Mouse (Mus musculus) inflammation-experienced regulatory T-cells, adult 6 months (primary cell): ENCODE data around the gene Aldh3b3. TPM values are rescaled to one million over a fixed set of nuclear protein-coding genes. Genes with fewer than 3 reads are reported as not detected.

Experiments
- ATAC-seq: one replicate; pipeline ENCODE4 v1.8.0; 2017
- polyA plus RNA-seq, 3 experiments: library from polyadenylated mRNA; unstranded; fragments of 100-300 nt; shearing (Covaris generic); gene quantifications; one replicate each; pipeline ENCODE4 v1.2.1; 2017

The Aldh3b3 gene
- polyA plus RNA-seq, 3 experiments from 2014 or later: not detected

DNA sequence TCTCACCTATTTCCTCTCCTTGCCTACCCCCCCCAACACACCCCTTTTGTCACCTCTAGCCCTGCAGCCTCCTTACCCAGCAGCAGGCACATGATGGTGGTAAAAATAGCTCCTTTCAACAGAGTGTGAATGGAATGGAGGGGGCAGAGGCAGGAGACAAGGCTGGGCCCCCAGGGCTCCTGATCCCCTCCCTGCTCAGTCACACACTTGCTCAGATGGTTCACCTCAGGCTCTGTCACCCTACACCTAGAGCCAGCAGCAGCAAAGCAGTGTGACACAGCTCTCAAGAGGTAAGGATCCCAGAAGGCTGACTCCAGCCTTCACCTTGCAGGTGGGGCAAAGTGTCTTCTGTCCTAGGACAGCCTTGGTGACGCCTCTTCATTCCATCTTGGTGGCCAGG lies 44.7 kb downstream of the Aldh3b3 start, which contains the start of gene Doc2g:
Doc2g (plus strand) TSS at position 202 of the 400 bp plus-strand sequence.
- ATAC-seq: no peak

DNA sequence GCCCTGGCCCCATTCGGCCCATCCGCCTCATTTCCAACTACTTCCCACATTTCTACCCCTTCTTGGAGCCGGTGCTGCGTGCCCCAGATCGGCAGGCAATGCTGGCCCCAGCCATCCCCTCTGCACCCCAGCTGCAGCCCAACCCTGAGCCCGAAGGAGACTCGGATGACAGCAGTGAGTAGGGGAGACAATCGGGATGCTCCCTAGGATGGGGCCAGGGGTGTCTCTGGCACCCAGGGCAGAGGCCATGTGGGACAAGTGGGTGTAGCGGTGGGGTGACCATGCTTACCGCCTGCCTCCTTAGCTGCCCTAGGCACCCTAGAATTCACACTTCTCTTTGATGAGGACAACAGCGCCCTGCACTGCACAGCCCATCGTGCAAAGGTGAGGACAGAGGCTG lies 45.2 kb downstream of the Aldh3b3 start:
- no peak for ATAC-seq

DNA sequence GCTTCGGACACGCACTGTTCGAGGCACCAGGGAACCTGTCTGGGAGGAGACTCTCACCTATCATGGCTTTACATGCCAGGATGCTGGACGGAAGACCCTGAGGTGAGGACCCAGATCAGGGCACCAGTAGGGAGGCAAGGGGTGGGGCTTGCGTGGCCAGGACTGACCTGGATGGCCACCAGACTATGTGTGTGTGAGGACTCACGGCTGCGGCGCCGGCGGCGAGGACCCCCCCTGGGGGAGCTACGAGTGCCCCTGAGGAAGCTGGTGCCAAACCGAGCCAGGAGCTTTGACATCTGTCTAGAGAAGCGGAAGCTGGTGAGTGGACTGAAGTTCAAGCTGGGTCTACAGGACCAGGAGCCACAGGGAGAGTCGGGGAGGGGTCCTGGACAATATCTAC lies 45.9 kb downstream of the Aldh3b3 start:
- no peak for ATAC-seq

DNA sequence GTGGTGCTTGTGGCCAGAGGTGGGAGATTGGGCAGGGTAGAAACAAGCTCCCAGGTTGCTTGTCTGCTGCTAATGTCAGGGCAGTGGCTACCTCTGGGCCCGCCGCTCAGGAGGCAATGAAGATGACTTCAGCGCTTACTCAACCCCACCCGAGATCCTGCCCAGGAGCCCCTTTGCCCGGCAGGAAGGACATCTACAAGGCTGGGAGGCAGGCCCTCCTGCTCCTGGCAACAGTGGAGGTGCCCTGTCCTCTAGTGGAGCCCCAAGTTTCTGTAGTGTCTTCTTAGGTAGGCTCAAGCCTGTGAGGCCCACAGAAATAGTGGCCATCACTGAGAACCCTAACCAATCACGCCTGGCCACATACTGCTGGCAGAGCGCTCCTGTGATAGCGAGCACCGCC lies 46.6 kb downstream of the Aldh3b3 start:
- no peak for ATAC-seq

DNA sequence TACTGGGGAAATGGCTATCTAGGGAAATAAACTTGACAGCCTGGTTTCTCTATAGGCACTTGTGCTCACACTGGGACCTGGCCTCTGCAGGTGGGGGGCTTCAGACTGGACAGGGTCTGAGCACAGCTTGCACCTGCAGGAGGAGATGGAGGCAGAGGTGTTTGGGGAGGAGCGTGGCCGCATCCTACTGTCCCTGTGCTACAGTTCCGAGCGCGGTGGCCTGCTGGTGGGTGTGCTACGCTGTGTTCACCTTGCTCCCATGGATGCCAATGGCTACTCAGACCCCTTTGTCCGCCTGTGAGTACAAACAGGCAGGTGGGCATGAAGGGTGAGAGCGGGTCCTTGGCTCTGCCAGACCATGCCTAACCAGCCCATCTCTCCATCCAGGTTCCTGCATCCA lies 47.5 kb downstream of the Aldh3b3 start:
- ATAC-seq: no peak

DNA sequence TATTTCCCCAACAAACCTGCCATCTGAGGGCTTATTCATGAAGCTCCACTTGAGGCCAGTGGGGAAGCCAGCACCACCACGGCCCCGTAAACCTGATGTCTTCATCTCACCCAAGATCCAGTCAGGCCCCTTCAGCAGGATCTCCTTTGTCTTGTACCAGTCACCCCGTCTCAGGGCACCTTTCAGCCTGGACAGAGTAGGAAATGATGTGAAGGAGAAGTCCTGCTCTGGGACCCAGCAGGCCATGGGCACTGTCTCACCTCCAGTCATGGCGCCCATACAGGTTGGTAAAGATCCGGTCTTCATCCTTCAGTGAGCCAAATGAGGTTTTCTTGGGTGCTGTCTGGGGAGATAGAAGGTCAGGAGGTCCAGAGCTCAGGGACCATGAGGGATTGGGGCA lies 52.6 kb downstream of the Aldh3b3 start:
- ATAC-seq: no peak

DNA sequence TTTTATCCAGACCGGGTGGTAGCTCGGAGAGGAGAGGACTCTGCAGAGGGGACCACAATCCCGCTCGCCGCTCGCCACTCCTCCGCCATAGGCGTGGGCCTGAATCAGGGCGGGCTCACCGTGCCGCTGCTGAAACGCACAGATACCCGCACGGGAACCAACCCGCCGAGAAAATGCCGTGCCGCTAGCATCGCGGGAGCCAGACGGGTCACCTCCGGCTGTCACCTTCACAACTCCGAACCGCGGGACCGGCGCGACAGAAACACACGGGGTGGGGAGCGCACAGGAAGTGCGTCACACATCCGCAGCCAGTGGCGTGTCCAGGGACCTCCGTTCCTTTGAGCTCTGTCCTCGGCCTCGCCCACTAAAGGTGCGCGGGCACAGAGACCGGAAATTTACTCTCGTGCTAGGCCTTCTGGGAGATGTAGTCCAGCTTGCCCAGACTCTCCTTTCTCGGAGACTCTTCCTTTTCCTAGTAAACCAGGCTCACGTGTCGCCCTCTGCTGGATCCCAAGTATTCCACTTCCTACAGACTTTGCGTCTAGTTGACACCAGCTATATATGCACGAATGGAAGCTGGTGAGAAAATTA lies 54.1 kb downstream of the Aldh3b3 start, which contains the start of gene Ndufv1:
Ndufv1 (minus strand) TSS at position 375 of the 591 bp plus-strand sequence.
- peak; percentile 99 for ATAC-seq

DNA sequence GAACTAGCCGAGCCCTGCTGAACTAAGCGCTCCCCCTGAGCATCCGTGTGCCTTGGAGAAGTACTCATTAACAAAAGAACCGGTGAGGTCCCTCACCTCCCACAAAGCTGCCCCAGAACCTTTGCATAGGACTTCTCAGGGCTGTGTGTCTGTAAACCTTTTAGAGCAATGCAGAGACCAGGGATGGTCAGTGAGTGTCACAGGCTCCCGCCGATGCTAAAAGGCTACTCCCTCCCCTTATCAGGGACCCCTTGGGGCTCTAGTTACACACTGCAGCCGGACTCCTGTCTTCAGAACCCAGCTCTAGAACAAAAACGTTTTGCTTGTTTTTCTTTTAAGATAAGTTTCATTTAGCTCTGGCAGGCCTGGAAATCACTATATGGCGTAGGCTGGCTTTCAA lies 54.6 kb downstream of the Aldh3b3 start:
- ATAC-seq: no peak

DNA sequence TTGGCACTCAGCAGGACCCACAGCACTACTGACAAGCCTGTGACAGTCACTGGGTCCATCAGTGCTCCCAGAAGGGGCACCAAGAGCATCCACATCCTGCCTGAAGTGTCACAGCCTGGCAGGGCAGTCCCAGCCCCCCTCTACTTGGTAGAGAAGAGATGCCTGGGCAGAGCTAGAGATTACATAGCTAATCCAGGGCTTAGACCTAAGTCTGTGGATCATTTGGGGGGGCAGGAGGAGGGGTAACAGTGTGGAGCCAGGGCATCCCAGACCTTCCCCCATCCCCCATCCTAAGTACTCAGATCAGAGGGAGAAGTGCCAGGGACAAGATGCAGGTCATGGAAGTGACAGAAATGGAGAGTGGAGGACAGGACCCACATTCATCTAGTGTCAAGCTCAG lies 56.4 kb downstream of the Aldh3b3 start:
- ATAC-seq: no peak

DNA sequence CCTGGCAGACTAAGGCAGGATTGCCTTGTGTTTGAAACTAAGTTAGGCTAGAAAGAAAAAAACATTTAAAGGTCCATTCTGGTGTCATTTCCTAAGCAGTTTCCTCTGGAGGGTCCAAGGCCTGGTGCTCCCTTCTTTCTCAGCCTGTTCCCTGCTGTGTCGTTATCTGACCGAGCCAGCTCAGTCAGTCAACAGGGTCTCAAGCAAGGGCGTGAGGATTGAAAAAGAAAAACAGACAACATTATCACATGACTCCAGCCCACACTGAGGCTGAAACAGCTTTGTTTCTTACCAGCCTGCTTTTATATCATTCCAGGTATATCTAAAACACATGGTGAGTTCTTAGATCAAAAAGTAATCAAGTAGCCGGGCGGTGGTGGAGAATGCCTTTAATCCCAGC lies 57.2 kb downstream of the Aldh3b3 start:
- ATAC-seq: no peak

DNA sequence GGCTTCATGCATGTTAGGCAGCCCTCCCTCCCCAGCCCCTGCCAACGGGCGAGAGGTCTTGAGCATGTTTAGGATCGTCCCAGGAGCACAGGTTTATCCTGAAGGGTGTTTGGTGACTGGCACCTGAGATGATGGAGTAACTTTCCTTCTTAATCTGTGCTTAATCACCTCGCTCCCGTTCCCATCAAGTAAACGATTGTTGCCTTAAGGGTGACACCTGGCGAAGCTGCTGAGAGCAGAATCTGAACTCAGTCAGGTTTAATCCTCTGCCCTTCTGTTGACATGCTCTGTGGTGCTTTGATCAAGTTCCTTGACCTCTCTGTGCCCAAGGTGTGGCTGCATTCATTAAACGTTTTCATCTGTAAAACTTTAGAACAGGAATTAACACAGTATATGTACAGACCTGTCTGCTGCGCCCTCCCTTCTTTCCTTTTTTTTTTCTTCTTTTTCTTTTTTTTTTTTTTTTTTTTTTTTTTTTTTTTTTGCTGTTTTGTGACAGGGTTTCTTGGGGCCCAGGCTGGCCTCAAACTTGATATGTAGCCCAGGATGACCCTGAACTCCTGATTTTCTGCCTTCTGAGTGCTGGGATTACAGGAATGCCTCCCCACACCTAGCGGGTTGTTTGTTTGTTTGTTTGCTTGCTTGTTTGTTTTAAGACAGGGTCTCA lies 59.6 kb downstream of the Aldh3b3 start:
- no peak for ATAC-seq

DNA sequence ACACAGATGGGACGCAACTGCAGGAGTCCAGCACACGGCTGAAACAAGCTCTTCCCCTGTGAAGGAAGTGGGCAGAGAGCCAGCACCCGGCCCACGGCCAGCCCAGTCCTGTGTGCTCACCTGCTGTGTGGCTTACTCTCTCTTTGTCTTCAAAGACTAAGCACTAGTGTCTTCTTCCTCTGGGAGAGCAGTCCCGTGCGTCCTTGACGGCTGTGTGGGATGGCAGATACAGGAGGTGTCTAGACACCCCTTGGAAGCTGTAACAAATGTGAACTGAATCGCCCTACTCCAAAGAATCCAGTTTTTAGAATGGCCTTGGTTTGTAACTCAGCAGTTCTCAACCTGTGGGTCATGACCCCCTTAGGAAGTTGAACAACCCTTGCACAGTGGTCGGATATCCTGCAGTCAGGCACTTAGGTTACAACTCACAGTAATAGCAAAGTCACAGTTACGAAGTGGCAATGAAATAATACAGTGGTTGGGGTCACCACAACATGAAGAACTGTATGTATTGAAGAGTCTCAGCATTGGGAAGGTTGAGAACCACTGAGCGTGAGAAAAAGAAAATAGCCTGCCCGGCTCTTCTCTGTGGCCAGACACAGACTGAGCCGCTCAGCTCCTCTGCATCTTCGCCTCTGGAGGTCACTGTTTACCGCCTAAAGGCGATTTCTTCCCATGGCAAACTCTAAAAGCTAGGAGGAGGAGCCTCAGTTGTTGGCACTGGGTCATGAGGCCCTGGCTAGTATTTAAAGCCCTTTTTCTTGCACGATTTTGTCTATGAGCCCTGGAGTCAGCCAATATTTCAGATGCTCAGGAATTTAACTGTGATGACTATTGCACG lies 60.5 kb downstream of the Aldh3b3 start:
- ATAC-seq: peak; percentile 50

Other genes starting within 250 kb of the Aldh3b3 start
- 10 to 100 TPM; 25.1 to 41.5 (median 32.7) TPM for gene Kmt5b, start 191.2 kb upstream of the Aldh3b3 start, polyA plus RNA-seq
- gene Chka, start 106.9 kb upstream of the Aldh3b3 start, polyA plus RNA-seq: 1 to 10 TPM; 1.6 to 4.9 (median 4.3) TPM
- 10 to 100 TPM; 57.2 to 85.0 (median 60.4) TPM for gene Tcirg1, start 51.5 kb upstream of the Aldh3b3 start, polyA plus RNA-seq
- 100 to 1,000 TPM; 219 to 266 (median 256) TPM for gene Ndufs8, start 45.9 kb upstream of the Aldh3b3 start, polyA plus RNA-seq
- gene Aldh3b1, start 28.8 kb upstream of the Aldh3b3 start, polyA plus RNA-seq: under 1 TPM in 1 of 3 experiments, not detected in 2; 0.36 TPM
- gene Unc93b1, start 23.5 kb upstream of the Aldh3b3 start, polyA plus RNA-seq: 10 to 100 TPM; 23.5 to 38.0 (median 26.2) TPM
- not detected for gene Aldh3b2, start 13.7 kb downstream of the Aldh3b3 start, polyA plus RNA-seq
- 1 to 10 TPM in 2 of 3 experiments, under 1 TPM in 1; 0.73 to 2.3 (median 2.2) TPM for gene Acy3, start 27.9 kb downstream of the Aldh3b3 start, polyA plus RNA-seq
- not detected for gene Tbx10, start 34.1 kb downstream of the Aldh3b3 start, polyA plus RNA-seq
- gene Nudt8, start 41.9 kb downstream of the Aldh3b3 start, polyA plus RNA-seq: 10 to 100 TPM; 10.3 to 16.2 (median 15.9) TPM
- gene Gm49405, start 42.0 kb downstream of the Aldh3b3 start, polyA plus RNA-seq: under 1 TPM; 0.16 to 0.99 (median 0.44) TPM
- 1 to 10 TPM in 2 of 3 experiments, under 1 TPM in 1; 0.31 to 2.8 (median 1.6) TPM for gene Doc2g, start 44.7 kb downstream of the Aldh3b3 start, polyA plus RNA-seq
- 100 to 1,000 TPM; 104 to 136 (median 114) TPM for gene Ndufv1, start 54.2 kb downstream of the Aldh3b3 start, polyA plus RNA-seq
- 100 to 1,000 TPM; 417 to 553 (median 508) TPM for gene Gstp1, start 79.3 kb downstream of the Aldh3b3 start, polyA plus RNA-seq
- 10 to 100 TPM in 1 of 3 experiments, 1 to 10 TPM in 1, under 1 TPM in 1; 0.72 to 12.0 (median 5.0) TPM for gene Gstp2, start 87.4 kb downstream of the Aldh3b3 start, polyA plus RNA-seq
- gene Gstp3, start 100.9 kb downstream of the Aldh3b3 start, polyA plus RNA-seq: 100 to 1,000 TPM; 178 to 293 (median 197) TPM
- gene Cabp2, start 122.9 kb downstream of the Aldh3b3 start, polyA plus RNA-seq: not detected
- 100 to 1,000 TPM; 329 to 406 (median 406) TPM for gene Cdk2ap2, start 138.5 kb downstream of the Aldh3b3 start, polyA plus RNA-seq
- gene Pitpnm1, start 141.4 kb downstream of the Aldh3b3 start, polyA plus RNA-seq: 100 to 1,000 TPM in 1 of 3 experiments, 10 to 100 TPM in 2; 80.6 to 147 (median 88.8) TPM
- 100 to 1,000 TPM; 171 to 228 (median 197) TPM for gene Aip, start 167.2 kb downstream of the Aldh3b3 start, polyA plus RNA-seq
- gene Gpr152, start 181.1 kb downstream of the Aldh3b3 start, polyA plus RNA-seq: under 1 TPM in 1 of 3 experiments, not detected in 2; 0.22 TPM
- 1 to 10 TPM in 1 of 3 experiments, under 1 TPM in 2; 0.91 to 1.1 (median 0.97) TPM for gene Cabp4, start 185.4 kb downstream of the Aldh3b3 start, polyA plus RNA-seq
- 100 to 1,000 TPM; 228 to 269 (median 241) TPM for gene Coro1b, start 190.0 kb downstream of the Aldh3b3 start, polyA plus RNA-seq
- gene Ptprcap, start 195.0 kb downstream of the Aldh3b3 start, polyA plus RNA-seq: 100 to 1,000 TPM; 802 to 889 (median 855) TPM
- gene Rps6kb2, start 204.7 kb downstream of the Aldh3b3 start, polyA plus RNA-seq: 10 to 100 TPM; 26.3 to 35.3 (median 30.1) TPM
- 10 to 100 TPM in 2 of 3 experiments, 1 to 10 TPM in 1; 5.2 to 12.9 (median 11.9) TPM for gene Carns1, start 216.8 kb downstream of the Aldh3b3 start, polyA plus RNA-seq
- 100 to 1,000 TPM; 608 to 658 (median 621) TPM for gene Tbc1d10c, start 232.6 kb downstream of the Aldh3b3 start, polyA plus RNA-seq
- gene Ppp1ca, start 233.4 kb downstream of the Aldh3b3 start, polyA plus RNA-seq: 1,000 to 10,000 TPM in 1 of 3 experiments, 100 to 1,000 TPM in 2; 808 to 1,210 (median 823) TPM
- gene Rad9a, start 243.0 kb downstream of the Aldh3b3 start, polyA plus RNA-seq: 10 to 100 TPM; 43.6 to 63.0 (median 59.1) TPM